Mouse (Mus musculus) neural tube, embryonic 12.5 days (tissue): ENCODE measurements around the gene Ccdc9b. TPM values are rescaled to one million over a fixed set of nuclear protein-coding genes. Genes with fewer than 3 reads are reported as not detected.

ENCODE experiments used
- ATAC-seq: fragments of 200-750 bp; cut with Nextera tagmentation; 2 replicates; pipeline ENCODE4 v1.8.0; 2017; ENCODE audit warnings: low read depth, mild to moderate bottlenecking, moderate TSS enrichment, moderate library complexity; ENCODE audit not compliant: low FRiP score
- H3K27ac ChIP-seq: fragments of 300-500 bp; sonication (generic); 2 replicates; pipeline ENCODE4 v1.5.1; 2016
- H3K27me3 ChIP-seq: fragments of 300-500 bp; sonication (generic); replicated peaks from 2 replicates; pipeline ENCODE4 v1.6.1; 2016; ENCODE audit warnings: mild to moderate bottlenecking
- H3K36me3 ChIP-seq: fragments of 300-500 bp; sonication (generic); 2 replicates; pipeline ENCODE4 v1.6.1; 2016; ENCODE audit warnings: mild to moderate bottlenecking
- H3K4me1 ChIP-seq: fragments of 300-500 bp; sonication (generic); 2 replicates; pipeline ENCODE4 v1.6.1; 2016
- H3K4me2 ChIP-seq: fragments of 300-500 bp; sonication (generic); replicated peaks from 2 replicates; pipeline ENCODE4 v1.6.1; 2016; ENCODE audit warnings: mild to moderate bottlenecking
- H3K4me3 ChIP-seq: fragments of 300-500 bp; sonication (generic); 2 replicates; pipeline ENCODE4 v1.5.1; 2016
- H3K9ac ChIP-seq: fragments of 300-500 bp; sonication (generic); 2 replicates; pipeline ENCODE4 v1.6.1; 2016; ENCODE audit warnings: mild to moderate bottlenecking
- H3K9me3 ChIP-seq: fragments of 300-500 bp; sonication (generic); 2 replicates; pipeline ENCODE4 v1.6.1; 2016; ENCODE audit warnings: mild to moderate bottlenecking
- WGBS: fragments of 180-500 bp; shearing (Covaris S2); methylation state at CpG from one replicate; pipeline ENCODE4 v1.1.7; 2016; 5-methylcytosine and 5-hydroxymethylcytosine counted together
- polyA plus RNA-seq: library from polyadenylated mRNA; unstranded; fragments of >200 nt; fragmentation: Nextera tagmentation; extraction: Ambion mirVana; gene quantifications from 2 replicates; pipeline ENCODE4 v1.2.1, GENCODE M21; 2016

Ccdc9b gene
- polyA plus RNA-seq, 1 experiment from 2014 or later = 1.9 TPM

DNA sequence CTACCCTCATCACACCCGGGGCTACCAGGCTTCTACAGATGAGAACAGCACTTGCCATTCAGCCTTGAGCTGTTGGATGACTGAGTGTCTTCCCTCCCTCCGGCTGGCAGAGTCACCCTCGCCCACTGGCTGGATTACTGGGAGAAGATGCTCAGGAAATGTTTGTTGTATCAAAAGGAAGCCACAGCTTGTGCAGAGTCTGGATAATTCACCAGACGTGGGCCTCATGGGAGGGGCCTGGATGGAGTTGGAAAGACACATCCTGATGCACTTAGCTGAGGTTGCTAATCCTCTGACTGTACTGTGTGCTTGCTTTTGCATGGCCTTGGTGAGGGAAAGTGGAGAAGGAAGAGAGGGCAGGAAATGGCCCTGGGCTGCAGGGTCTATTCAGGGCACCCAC lies 6.4 kb downstream of the Ccdc9b start:
- 79% methylated on average over 4 of the region's 4 CpGs for WGBS
- peaks cover 4% of the 10 kb centered on the region; the same call in 1 of the 2 replicates for H3K27me3 ChIP-seq

DNA sequence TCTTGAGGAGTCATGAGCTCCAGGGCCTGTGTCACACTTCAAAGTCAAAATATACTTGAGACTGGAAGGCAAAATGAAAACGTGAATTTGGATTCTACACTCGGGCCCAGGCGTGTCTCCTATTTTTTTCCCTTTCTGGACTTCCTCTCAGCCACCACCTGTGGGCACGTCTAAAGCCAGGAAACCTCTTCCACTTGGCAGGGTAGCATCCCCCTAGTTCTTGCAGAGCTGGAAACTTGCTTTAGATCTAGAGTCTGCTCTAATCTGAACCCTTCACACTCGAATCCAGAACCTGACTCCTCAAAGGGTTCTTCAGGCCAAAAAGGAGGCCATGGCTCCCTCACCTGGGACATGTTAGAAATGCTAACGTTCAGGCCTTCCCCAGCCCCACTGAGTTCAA lies 7.1 kb downstream of the Ccdc9b start:
- Histone ChIP-seq H3K4me1 (peaks cover 1% of the 10 kb centered on the region; the same call in 1 of the 2 replicates), H3K27me3 (0 out of 2 replicates have a peak, but pooled peaks cover 2% of the 10 kb centered on the region), H3K4me2 (no peak overlapping the region), H3K27ac (no peak overlapping the region), H3K9ac (no peak overlapping the region), H3K4me3 (no peak overlapping the region), H3K9me3 (no peaks in the 10 kb centered on the region), H3K36me3 (no peaks in the 10 kb centered on the region)
- no peak for ATAC-seq
- WGBS = 85% methylated on average over 6 of the region's 6 CpGs

More for the DNA sequence above, 6.4 kb downstream of the Ccdc9b start:
- ATAC-seq = no peak
- Histone ChIP-seq H3K9me3 (no peaks in the 10 kb centered on the region), H3K4me1 (peaks cover 3% of the 10 kb centered on the region), H3K9ac (no peak overlapping the region), H3K4me2 (no peak overlapping the region), H3K36me3 (no peaks in the 10 kb centered on the region), H3K27ac (no peak overlapping the region), H3K4me3 (no peak overlapping the region)

DNA sequence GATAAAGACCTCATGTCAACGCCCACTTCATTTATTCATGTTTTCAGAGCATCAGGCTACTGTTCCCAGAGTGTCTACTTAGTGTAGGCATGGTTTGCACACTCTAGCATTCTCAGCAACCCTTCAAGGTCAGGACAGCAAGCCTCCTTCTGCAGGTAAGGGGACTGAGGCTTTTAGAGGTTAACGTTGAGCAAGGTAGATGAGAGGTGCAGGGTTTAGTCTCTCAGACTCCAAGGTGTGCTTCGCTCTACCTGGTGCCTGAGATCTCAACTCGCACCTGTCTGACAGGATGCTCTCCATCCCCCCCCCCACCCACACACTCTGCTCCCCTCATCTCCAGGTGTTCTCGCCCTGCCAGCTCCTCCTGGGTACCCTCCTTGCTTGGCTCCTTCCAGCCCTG lies 8.3 kb downstream of the Ccdc9b start:
- no peak for ATAC-seq
- Histone ChIP-seq H3K27ac (no peak overlapping the region), H3K4me2 (no peak overlapping the region), H3K27me3 (no peaks in the 10 kb centered on the region), H3K9ac (no peak overlapping the region), H3K9me3 (no peaks in the 10 kb centered on the region), H3K4me1 (peaks cover 14% of the 10 kb centered on the region), H3K4me3 (no peak overlapping the region), H3K36me3 (no peaks in the 10 kb centered on the region)
- WGBS = 86% methylated on average over 5 of the region's 5 CpGs

DNA sequence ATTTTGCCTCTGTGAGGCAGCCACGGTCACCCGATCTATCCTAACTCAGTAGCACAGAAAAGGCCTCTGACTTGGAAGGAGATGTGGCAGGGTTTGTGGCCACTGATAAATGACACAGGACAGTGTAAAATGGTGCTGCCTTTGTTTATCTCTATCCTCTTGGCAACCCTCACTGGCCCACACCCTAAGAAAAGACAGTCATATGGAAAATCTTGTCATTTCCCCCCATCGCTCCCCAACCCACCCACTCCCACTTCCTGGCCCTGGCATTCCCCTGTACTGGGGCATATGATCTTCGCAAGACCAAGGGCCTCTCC lies 9.7 kb downstream of the Ccdc9b start:
- Histone ChIP-seq H3K4me2 (no peak overlapping the region), H3K4me1 (peaks cover 26% of the 10 kb centered on the region), H3K4me3 (no peak overlapping the region), H3K27me3 (0 out of 2 replicates have a peak, but pooled peaks cover 3% of the 10 kb centered on the region), H3K27ac (no peak overlapping the region), H3K36me3 (no peaks in the 10 kb centered on the region), H3K9ac (no peak overlapping the region), H3K9me3 (no peaks in the 10 kb centered on the region)
- 78% methylated on average over 4 of the region's 4 CpGs for whole genome bisulfite sequencing
- no peak for ATAC-seq

DNA sequence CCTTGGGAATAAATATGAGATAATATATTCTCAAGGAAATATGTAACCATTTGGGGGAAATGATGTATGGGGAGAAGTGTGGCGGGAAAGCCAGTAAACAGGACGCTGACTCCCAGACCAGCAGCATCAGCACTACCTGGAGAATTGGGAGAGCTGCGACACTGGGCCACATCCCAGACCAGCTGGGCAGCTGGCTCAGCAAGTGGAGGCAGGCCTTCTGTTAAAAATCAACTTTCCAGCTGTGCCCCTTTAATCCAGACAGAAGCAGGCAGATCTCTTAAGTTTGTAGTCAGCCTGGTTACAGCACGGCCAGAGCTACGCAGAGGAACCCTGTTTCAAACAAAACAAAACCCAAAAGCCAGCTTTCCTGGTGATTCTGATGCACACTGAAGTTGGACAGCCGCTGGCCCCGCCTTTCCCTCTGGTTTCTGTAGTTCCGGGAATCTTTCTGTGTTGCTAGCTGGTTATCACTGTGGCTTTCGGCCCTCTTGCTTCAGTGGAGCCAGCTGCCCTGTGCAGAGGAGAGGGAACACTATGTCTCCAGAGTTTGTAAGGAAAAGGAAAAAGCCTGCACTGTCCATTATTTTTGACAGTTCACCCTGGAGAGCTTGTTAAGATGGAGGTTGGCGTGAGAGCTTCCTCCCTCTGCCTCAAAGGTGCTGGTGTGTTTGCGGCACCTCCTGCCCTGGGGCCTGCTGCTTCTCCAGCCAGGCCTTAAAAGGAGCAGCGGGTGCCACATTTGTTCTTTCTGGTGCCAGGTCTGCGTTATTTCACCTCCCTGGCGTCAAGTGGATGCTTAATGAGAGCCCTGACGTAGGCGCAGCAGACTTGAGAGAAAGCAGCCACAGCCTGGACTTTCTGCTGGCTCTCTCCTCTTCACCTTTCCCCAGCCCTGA lies 10.3 kb downstream of the Ccdc9b start:
- Histone ChIP-seq H3K4me1 (peaks cover 32% of the 10 kb centered on the region), H3K4me2 (no peak overlapping the region), H3K9me3 (no peaks in the 10 kb centered on the region), H3K4me3 (no peak overlapping the region), H3K9ac (no peak overlapping the region), H3K27me3 (0 out of 2 replicates have a peak, but pooled peaks cover 3% of the 10 kb centered on the region), H3K36me3 (no peaks in the 10 kb centered on the region), H3K27ac (no peak overlapping the region)
- ATAC-seq = no peak
- 73% methylated on average over 16 of the region's 16 CpGs for WGBS

DNA sequence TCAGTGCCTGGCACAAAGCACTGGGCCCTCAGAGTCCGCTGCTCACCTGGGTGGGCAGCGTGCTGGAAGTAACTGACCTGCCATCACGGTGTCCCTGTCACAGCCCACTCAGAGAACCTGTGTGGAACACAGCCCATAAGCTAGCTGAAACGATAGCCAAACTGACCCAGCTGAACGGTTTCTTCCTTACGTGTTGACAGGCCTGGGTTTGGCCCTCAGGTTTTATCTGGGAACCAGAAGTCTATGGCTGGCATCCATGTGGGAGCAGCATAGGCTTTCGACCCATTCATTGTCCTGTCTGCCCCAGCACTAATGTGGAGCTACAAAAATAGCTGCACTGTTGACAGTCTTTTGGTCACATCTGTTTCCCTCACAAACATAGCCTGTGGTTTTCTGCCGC lies 12.0 kb downstream of the Ccdc9b start:
- 0 out of 2 replicates have a peak, but pooled peaks cover 3% of the 10 kb centered on the region for H3K27me3 ChIP-seq

DNA sequence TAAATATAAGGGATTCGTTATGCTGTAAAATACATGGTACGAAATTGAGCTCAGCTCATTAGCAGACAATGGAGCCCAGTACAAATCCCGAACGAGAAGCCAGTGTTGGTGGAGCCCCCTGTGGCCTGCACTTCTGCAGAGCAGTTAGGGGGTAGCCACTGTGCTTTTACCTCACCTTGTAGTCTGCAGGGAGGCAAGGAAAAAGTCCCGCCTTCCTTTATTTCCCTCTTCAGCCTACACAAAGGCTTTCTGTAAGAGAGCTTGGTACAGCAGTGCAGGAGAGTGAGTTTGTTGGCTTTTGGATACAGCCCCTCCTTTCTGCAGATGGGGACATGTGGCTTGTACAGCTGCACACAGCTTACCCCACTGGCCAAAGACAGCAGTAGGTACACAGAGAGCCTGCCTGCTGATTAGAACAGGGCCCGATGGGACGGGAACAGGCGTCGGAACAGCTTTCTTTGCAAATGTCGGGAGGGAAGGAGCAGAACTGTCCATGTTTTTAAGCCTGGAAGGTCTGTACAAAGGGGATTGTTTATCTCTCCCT lies 13.0 kb downstream of the Ccdc9b start:
- H3K4me3 ChIP-seq = no peak overlapping the region
- H3K27me3 ChIP-seq = peaks cover 7% of the 10 kb centered on the region
- H3K27ac ChIP-seq = no peak overlapping the region
- peaks cover 49% of the 10 kb centered on the region for H3K4me1 ChIP-seq
- H3K9ac ChIP-seq = 0 out of 2 replicates have a peak overlapping the region, but pooled peaks have one; percentile 9
- H3K36me3 ChIP-seq = no peaks in the 10 kb centered on the region
- no peak for ATAC-seq
- 20% methylated on average over 10 of the region's 10 CpGs for WGBS
- H3K4me2 ChIP-seq = peak overlapping the region; percentile 29
- H3K9me3 ChIP-seq = no peaks in the 10 kb centered on the region

More for the DNA sequence above, 12.0 kb downstream of the Ccdc9b start:
- Histone ChIP-seq H3K4me3 (no peak overlapping the region), H3K4me1 (peaks cover 42% of the 10 kb centered on the region), H3K9me3 (no peaks in the 10 kb centered on the region), H3K4me2 (peak overlapping the region; percentile 29; the same call in 1 of the 2 replicates), H3K36me3 (no peaks in the 10 kb centered on the region), H3K9ac (no peak overlapping the region), H3K27ac (no peak overlapping the region)
- WGBS = 75% methylated on average over 8 of the region's 8 CpGs
- ATAC-seq = no peak

DNA sequence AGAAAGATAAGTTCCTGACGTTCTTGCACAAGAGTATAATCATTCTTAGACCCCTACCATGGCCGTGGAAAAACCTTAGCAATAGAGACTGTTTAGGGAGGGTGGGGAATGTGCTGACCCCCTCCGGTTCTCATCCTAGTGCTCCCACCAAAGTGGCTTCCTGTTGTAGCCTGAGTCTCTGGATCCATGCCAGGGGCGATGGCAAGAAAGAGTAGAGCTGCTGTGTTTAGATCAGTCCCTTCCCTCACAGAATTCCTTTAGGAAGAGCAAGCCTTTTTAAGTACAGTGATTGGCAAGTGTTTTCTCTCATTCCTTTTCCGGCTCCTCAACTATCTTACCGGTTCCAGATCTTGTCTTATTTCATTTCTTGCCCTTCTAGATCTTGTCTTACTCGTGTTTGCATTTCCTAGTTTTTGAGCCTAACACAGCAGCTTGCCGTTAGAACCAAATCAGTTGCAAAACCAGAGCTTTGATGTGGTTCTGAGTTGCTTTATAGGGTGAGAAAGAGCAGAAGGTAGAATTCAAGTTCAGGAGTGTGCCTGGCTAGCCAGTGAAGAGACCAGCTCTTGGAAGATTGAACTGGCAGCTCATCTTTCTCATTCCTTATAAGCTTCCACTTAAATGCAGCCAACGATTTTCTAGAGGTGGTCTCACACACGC lies 15.0 kb downstream of the Ccdc9b start:
- Histone ChIP-seq H3K4me1 (peaks cover 49% of the 10 kb centered on the region), H3K27me3 (peaks cover 18% of the 10 kb centered on the region), H3K4me2 (peak overlapping the region; percentile 99), H3K9me3 (no peaks in the 10 kb centered on the region), H3K36me3 (no peaks in the 10 kb centered on the region), H3K4me3 (peak overlapping the region; percentile 96), H3K9ac (0 out of 2 replicates have a peak overlapping the region, but pooled peaks have one; percentile 9), H3K27ac (no peak overlapping the region)
- no peak for ATAC-seq
- 41% methylated on average over 10 of the region's 10 CpGs for WGBS

DNA sequence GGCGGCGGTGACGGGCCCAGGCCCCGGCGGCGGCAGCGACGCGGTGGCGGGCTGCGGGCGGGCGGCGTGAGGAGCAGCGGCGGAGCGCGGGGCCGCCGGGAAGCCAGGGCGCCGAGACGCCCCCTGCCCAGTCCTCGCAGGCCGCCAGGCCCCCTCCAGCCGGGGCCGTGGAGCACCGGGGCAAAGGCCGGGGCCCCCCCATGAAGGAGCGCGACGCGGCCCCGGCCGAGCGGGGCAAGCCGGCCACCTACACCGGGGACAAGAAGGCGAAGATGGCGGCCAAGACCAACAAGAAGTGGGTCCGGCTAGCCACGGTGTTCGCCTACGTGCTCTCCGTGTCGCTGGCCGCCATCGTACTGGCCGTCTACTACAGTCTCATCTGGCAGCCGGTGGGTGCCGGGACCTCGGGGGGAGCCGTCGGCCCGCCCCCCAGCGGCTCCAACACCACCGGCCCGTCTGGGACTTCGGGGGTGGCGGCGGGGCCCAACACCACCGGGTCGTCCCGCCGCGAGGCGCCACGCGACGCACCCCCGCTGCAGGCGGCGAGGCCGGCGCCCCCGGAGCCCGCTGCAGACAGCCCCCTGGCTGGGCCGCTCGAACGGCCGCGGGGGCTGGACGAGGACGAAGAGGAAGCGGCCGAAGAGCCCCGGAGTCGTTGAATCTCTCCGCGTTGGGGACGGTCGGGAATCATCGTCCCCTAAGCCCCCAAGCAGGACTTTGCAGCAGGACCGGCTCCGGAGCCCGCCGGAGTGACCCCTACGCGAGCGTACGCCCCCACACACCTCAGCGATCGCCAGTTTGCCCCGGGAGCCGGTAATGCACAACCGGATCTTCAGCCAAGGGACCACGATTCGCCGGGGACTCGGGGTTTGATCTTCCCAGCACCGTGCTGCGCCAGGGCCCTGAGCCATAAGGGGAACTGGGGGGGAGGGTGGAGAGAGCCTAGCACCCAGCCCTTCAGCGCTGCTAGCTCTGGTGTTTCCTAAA lies 16.3 kb downstream of the Ccdc9b start:
- Histone ChIP-seq H3K9me3 (no peaks in the 10 kb centered on the region), H3K4me2 (peak overlapping the region; percentile 99), H3K4me3 (peak overlapping the region; percentile 96), H3K27me3 (peaks cover 24% of the 10 kb centered on the region), H3K4me1 (peaks cover 49% of the 10 kb centered on the region), H3K9ac (peak overlapping the region; percentile 93), H3K27ac (0 out of 2 replicates have a peak overlapping the region, but pooled peaks have one; percentile 59), H3K36me3 (no peaks in the 10 kb centered on the region)
- peak; percentile 63 for ATAC-seq
- WGBS = under 1% methylated on average over 112 of the region's 113 CpGs

DNA sequence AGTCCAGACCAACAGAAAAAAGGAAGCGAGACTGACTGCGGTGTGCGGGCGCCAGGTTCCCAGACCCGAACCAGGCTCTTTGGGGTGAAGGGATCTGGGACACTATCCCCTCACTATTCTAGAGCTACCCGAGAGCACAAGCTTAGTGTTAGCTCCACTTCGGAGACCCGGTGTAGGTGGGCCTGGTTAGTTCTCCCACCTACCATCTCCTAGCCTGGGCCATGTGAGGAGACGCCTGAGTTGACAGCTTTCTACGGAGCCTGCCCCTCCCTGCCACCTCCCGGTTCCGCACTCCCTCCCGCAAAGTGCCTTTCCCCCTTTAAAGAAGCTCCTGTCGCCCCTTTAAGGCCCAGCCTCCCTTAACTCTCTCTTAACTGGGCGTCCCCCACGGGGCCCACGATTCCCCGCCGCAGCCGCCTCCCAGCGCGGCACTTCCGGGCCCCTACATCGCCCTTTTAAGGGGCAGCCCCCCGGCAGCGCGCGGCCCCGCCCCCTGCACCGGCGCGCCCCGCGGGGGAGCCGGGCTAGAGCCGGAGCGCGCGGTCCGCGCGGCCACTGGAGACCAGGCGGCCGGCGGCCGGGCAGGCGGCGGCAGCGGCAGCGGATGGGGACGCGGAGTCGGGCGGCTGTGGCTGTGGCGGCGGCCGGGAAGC lies 17.1 kb downstream of the Ccdc9b start, which contains the start of gene Inafm2:
Gene Inafm2, plus strand, starts transcription at position 527 of the 653 bp plus-strand sequence.
- Histone ChIP-seq H3K36me3 (no peaks in the 10 kb centered on the region), H3K4me1 (peaks cover 47% of the 10 kb centered on the region), H3K27ac (0 out of 2 replicates have a peak within 1 kb of the TSS, but pooled peaks have one; percentile 59), H3K9me3 (no peaks in the 10 kb centered on the region), H3K4me2 (peak within 1 kb of the TSS; percentile 99), H3K4me3 (peak within 1 kb of the TSS; percentile 96), H3K27me3 (peaks cover 24% of the 10 kb centered on the region), H3K9ac (peak within 1 kb of the TSS; percentile 93)
- under 1% methylated on average over 46 of the region's 57 CpGs for WGBS
- ATAC-seq = peak; percentile 86

DNA sequence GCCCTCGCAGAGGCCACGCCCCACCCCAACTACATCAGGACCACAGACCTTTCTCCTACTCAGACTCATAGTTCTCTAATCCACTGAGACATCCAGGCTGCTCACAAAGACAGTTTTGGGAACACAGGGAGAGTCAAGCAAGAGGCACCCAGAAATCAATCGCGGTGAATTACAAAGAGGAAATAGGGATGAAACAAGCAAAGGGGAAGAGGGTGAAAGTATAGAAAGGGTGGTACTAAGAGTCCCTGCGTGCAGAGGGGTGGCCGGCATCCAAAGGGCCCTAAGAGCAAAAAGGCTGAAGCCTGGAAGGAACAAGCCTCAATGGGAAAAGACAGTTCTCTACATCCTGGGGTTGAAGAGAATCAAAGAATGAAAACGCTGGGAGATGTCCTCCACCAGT lies 17.8 kb downstream of the Ccdc9b start:
- Histone ChIP-seq H3K27ac (no peak overlapping the region), H3K4me3 (no peak overlapping the region), H3K9me3 (no peaks in the 10 kb centered on the region), H3K36me3 (no peaks in the 10 kb centered on the region), H3K27me3 (peaks cover 24% of the 10 kb centered on the region), H3K4me2 (peak overlapping the region; percentile 99; the same call in 1 of the 2 replicates), H3K9ac (no peak overlapping the region), H3K4me1 (peaks cover 40% of the 10 kb centered on the region)
- WGBS = 4% methylated on average over 7 of the region's 7 CpGs
- no peak for ATAC-seq
